Mouse (Mus musculus) myocyte (in vitro differentiated cells): ENCODE measurements at regions not wholly inside any gene's neighbourhood (a gene's known extent, or its start where the extent isn't known, plus 50 kb on each side); places are given as distances from the start of the nearest gene placed in this dataset.

Source experiments
- CEBPB ChIP-seq: IDR thresholded peaks from 2 replicates; pipeline ENCODE4 v1.6.1; 2011; ENCODE audit warnings: mild to moderate bottlenecking, moderate library complexity; ENCODE audit not compliant: poor library complexity, insufficient read depth, severe bottlenecking
- E2F4 ChIP-seq: IDR thresholded peaks from one replicate; pipeline ENCODE4 v1.6.1; 2011; ENCODE audit warnings: mild to moderate bottlenecking, control low read depth, moderate library complexity; ENCODE audit not compliant: insufficient read depth
- MAX ChIP-seq: IDR thresholded peaks from one replicate; pipeline ENCODE4 v1.6.1; 2011; ENCODE audit warnings: low read depth, mild to moderate bottlenecking, control low read depth
- MYOD1 ChIP-seq, 3 experiments: IDR thresholded peaks; one replicate each; pipeline ENCODE4 v1.6.1; 2011; ENCODE audit warnings: control low read depth in 2 of 3, low read depth in 2 of 3, mild to moderate bottlenecking in 2 of 3, moderate library complexity in 1 of 3; ENCODE audit not compliant: insufficient read length in 2 of 3, control insufficient read depth in 1 of 3
- MYOG ChIP-seq, 3 experiments: IDR thresholded peaks; one replicate each; pipeline ENCODE4 v1.6.1; 2011; ENCODE audit warnings: control low read depth in 2 of 3, low read depth in 2 of 3, mild to moderate bottlenecking in 2 of 3; ENCODE audit not compliant: insufficient read length in 2 of 3, control insufficient read depth in 1 of 3, insufficient read depth in 1 of 3
- POLR2A ChIP-seq: IDR thresholded peaks from one replicate; pipeline ENCODE4 v1.6.1; 2011; ENCODE audit warnings: low read depth, mild to moderate bottlenecking, control low read depth, moderate library complexity; ENCODE audit not compliant: insufficient read length
- POLR2AphosphoS2 ChIP-seq: IDR thresholded peaks from one replicate; pipeline ENCODE4 v1.6.1; 2011; ENCODE audit warnings: low read depth, control low read depth; ENCODE audit not compliant: insufficient read length
- REST ChIP-seq: IDR thresholded peaks from one replicate; pipeline ENCODE4 v1.6.1; 2011; ENCODE audit warnings: mild to moderate bottlenecking, control low read depth, moderate library complexity; ENCODE audit not compliant: insufficient read depth, insufficient read length
- TCF12 ChIP-seq: IDR thresholded peaks from one replicate; pipeline ENCODE4 v1.6.1; 2011; ENCODE audit warnings: mild to moderate bottlenecking, control low read depth; ENCODE audit not compliant: poor library complexity, insufficient read depth, severe bottlenecking
- USF1 ChIP-seq: IDR thresholded peaks from one replicate; pipeline ENCODE4 v1.6.1; 2011; ENCODE audit warnings: low read depth, mild to moderate bottlenecking, control low read depth, moderate library complexity

GRCm38 (mm10) chr3:102354771-102355170, 114.9 kb upstream of the Ngf start:
- TF ChIP-seq MYOG (IDR thresholded peaks at IDR 0.05; ENCODE audit: control insufficient read depth in 1 of 3, insufficient read depth in 1 of 3, insufficient read length in 2 of 3, low read depth in 2 of 3) = no peak
- no peak for TF ChIP-seq POLR2A
- no peak for TF ChIP-seq TCF12
- no peak for TF ChIP-seq REST
- TF ChIP-seq MAX = no peak
- TF ChIP-seq CEBPB = no peak
- TF ChIP-seq E2F4 = no peak
- no peak for TF ChIP-seq MYOD1 (IDR thresholded peaks at IDR 0.05; ENCODE audit: control insufficient read depth in 1 of 3, insufficient read length in 2 of 3, low read depth in 2 of 3)
- no peak for TF ChIP-seq USF1
- no peak for TF ChIP-seq POLR2AphosphoS2
